Mouse (Mus musculus) lung, postnatal 0 days (tissue): ENCODE data around the gene Fnbp1l.

Source experiments
- CTCF ChIP-seq: IDR thresholded peaks from 2 replicates; pipeline ENCODE4 v1.5.1; 2016; ENCODE audit warnings: antibody characterized with exemption, mild to moderate bottlenecking
- EP300 ChIP-seq: IDR thresholded peaks from 2 replicates; pipeline ENCODE4 v1.6.1; 2016; ENCODE audit warnings: antibody characterized with exemption, mild to moderate bottlenecking, control low read depth

DNA sequence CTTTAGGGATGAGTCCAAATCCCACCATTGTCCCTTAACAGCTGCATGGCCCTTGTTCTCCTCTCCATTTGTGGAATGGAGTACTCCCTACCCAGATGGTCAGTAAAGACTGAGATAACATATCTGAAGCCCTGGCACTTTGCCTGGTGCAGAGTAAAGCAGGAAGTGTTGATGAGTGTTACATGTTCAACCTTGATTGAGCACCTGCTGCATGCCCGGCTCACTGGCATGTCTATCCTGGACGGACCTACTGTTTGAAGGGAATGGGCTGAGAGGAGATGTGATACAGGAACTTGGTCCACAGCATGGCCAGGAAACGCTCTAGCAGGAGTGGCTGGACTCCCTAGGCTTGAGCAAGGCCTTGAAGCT lies 103.2 kb downstream of the Fnbp1l start:
- no peak for TF ChIP-seq CTCF
- no peak for TF ChIP-seq EP300
